Mouse (Mus musculus) heart, embryonic 13.5 days (tissue): Measurements from ENCODE around the gene Ttc29. TPM values are rescaled to one million over a fixed set of nuclear protein-coding genes. Genes with fewer than 3 reads are reported as not detected.

Experiments used
- ATAC-seq: fragments of 200-750 bp; cut with Nextera tagmentation; 2 replicates; pipeline ENCODE4 v1.8.0; 2017; ENCODE audit warnings: moderate TSS enrichment; ENCODE audit not compliant: insufficient number of reproducible peaks, low FRiP score, low TSS enrichment; ENCODE audit errors: extremely low read depth
- H3K27ac ChIP-seq: fragments of 300-500 bp; sonication (generic); replicated peaks from 2 replicates; pipeline ENCODE4 v1.5.1; 2015; ENCODE audit warnings: moderate library complexity, mild to moderate bottlenecking, inconsistent platforms
- H3K27me3 ChIP-seq: fragments of 300-500 bp; sonication (generic); replicated peaks from 2 replicates; pipeline ENCODE4 v1.6.1; 2015; ENCODE audit warnings: mild to moderate bottlenecking, inconsistent platforms
- H3K36me3 ChIP-seq: fragments of 300-500 bp; sonication (generic); 2 replicates; pipeline ENCODE4 v1.6.1; 2015; ENCODE audit warnings: mild to moderate bottlenecking, inconsistent platforms
- H3K4me1 ChIP-seq: fragments of 300-500 bp; sonication (generic); 2 replicates; pipeline ENCODE4 v1.6.1; 2015; ENCODE audit warnings: inconsistent platforms
- H3K4me2 ChIP-seq: fragments of 300-500 bp; sonication (generic); 2 replicates; pipeline ENCODE4 v1.6.1; 2015; ENCODE audit warnings: inconsistent platforms, mild to moderate bottlenecking, moderate library complexity
- H3K4me3 ChIP-seq: fragments of 300-500 bp; sonication (generic); 2 replicates; pipeline ENCODE4 v1.5.1; 2015; ENCODE audit warnings: moderate library complexity, mild to moderate bottlenecking, inconsistent platforms
- H3K9ac ChIP-seq: fragments of 300-500 bp; sonication (generic); 2 replicates; pipeline ENCODE4 v1.6.1; 2015; ENCODE audit warnings: inconsistent platforms, mild to moderate bottlenecking, moderate library complexity
- H3K9me3 ChIP-seq: fragments of 300-500 bp; sonication (generic); 2 replicates; pipeline ENCODE4 v1.6.1; 2016; ENCODE audit warnings: inconsistent platforms
- WGBS: fragments of 180-500 bp; shearing (Covaris S2); methylation state at CpG from one replicate; pipeline ENCODE4 v1.1.7; 2015; ENCODE audit warnings: mixed read lengths; 5-methylcytosine and 5-hydroxymethylcytosine counted together
- polyA plus RNA-seq: library from polyadenylated mRNA; unstranded; fragments of >200 nt; fragmentation: Nextera tagmentation; extraction: Ambion mirVana; gene quantifications from 2 replicates; pipeline ENCODE4 v1.2.1, GENCODE M21; 2015

Gene Ttc29
- polyA plus RNA-seq, 1 experiment from 2014 or later = not detected

- no peak overlapping the region for H3K4me2 ChIP-seq
- no peak overlapping the region for H3K9ac ChIP-seq
- no peak overlapping the region for H3K27ac ChIP-seq
- no peak for ATAC-seq
- H3K9me3 ChIP-seq = no peaks in the 10 kb centered on the region
- H3K4me3 ChIP-seq = no peak overlapping the region
- WGBS = 3% methylated on average over 32 of the region's 32 CpGs
- no peaks in the 10 kb centered on the region for H3K36me3 ChIP-seq
- no peaks in the 10 kb centered on the region for H3K4me1 ChIP-seq
- H3K27me3 ChIP-seq = peaks cover 94% of the 10 kb centered on the region
These were observed 214.0 kb downstream of the Ttc29 start for GRCm38 (mm10) chr8:78426875-78427768.

- Histone ChIP-seq H3K27ac (no peak overlapping the region), H3K27me3 (peaks cover 94% of the 10 kb centered on the region), H3K4me3 (no peak overlapping the region), H3K4me2 (no peak overlapping the region), H3K4me1 (no peaks in the 10 kb centered on the region), H3K9ac (no peak overlapping the region), H3K9me3 (no peaks in the 10 kb centered on the region), H3K36me3 (no peaks in the 10 kb centered on the region)
- ATAC-seq = no peak
- WGBS = 3% methylated on average over 8 of the region's 8 CpGs
These were observed 214.7 kb downstream of the Ttc29 start for GRCm38 (mm10) chr8:78427769-78428130.

GRCm38 (mm10) chr8:78428148-78428547 lies 215.1 kb downstream of the Ttc29 start:
- Histone ChIP-seq H3K9ac (no peak overlapping the region), H3K9me3 (no peaks in the 10 kb centered on the region), H3K4me2 (no peak overlapping the region), H3K4me1 (no peaks in the 10 kb centered on the region), H3K27me3 (peaks cover 93% of the 10 kb centered on the region), H3K27ac (no peak overlapping the region), H3K4me3 (no peak overlapping the region), H3K36me3 (no peaks in the 10 kb centered on the region)
- 4% methylated on average over 11 of the region's 11 CpGs for WGBS
- ATAC-seq = no peak

- Histone ChIP-seq H3K27ac (no peak overlapping the region), H3K9me3 (no peaks in the 10 kb centered on the region), H3K4me2 (no peak overlapping the region), H3K4me1 (peaks cover 20% of the 10 kb centered on the region), H3K36me3 (no peaks in the 10 kb centered on the region), H3K9ac (no peak overlapping the region), H3K27me3 (peaks cover 93% of the 10 kb centered on the region), H3K4me3 (no peak overlapping the region)
- WGBS = 4% methylated on average over 4 of the region's 4 CpGs
- no peak for ATAC-seq
These were observed 218.3 kb downstream of the Ttc29 start for GRCm38 (mm10) chr8:78431356-78431755.

- Histone ChIP-seq H3K4me3 (no peak overlapping the region), H3K4me1 (peaks cover 30% of the 10 kb centered on the region), H3K27me3 (peaks cover 93% of the 10 kb centered on the region), H3K4me2 (no peak overlapping the region), H3K9me3 (no peaks in the 10 kb centered on the region), H3K27ac (no peak overlapping the region), H3K9ac (no peak overlapping the region), H3K36me3 (no peaks in the 10 kb centered on the region)
- no peak for ATAC-seq
- whole genome bisulfite sequencing = 26% methylated on average over 1 of the region's 1 CpGs
These were observed 219.4 kb downstream of the Ttc29 start for GRCm38 (mm10) chr8:78432451-78432850.

GRCm38 (mm10) chr8:78433318-78433717 lies 220.2 kb downstream of the Ttc29 start:
- H3K9ac ChIP-seq = no peak overlapping the region
- no peak overlapping the region for H3K27ac ChIP-seq
- no peaks in the 10 kb centered on the region for H3K9me3 ChIP-seq
- WGBS = 17% methylated on average over 5 of the region's 5 CpGs
- no peak for ATAC-seq
- no peak overlapping the region for H3K4me2 ChIP-seq
- H3K4me1 ChIP-seq = peaks cover 35% of the 10 kb centered on the region
- H3K27me3 ChIP-seq = peaks cover 93% of the 10 kb centered on the region
- H3K36me3 ChIP-seq = no peaks in the 10 kb centered on the region
- H3K4me3 ChIP-seq = no peak overlapping the region

- H3K9me3 ChIP-seq = no peaks in the 10 kb centered on the region
- peaks cover 95% of the 10 kb centered on the region for H3K27me3 ChIP-seq
- H3K36me3 ChIP-seq = no peaks in the 10 kb centered on the region
- H3K4me2 ChIP-seq = peak overlapping the region; percentile 84
- ATAC-seq = no peak
- H3K27ac ChIP-seq = no peak overlapping the region
- H3K4me1 ChIP-seq = peaks cover 35% of the 10 kb centered on the region
- WGBS = 4% methylated on average over 8 of the region's 8 CpGs
- peak overlapping the region; percentile 54 for H3K4me3 ChIP-seq
- no peak overlapping the region for H3K9ac ChIP-seq
These were observed 221.2 kb downstream of the Ttc29 start for GRCm38 (mm10) chr8:78434340-78434739.

GRCm38 (mm10) chr8:78434823-78435623 lies 221.9 kb downstream of the Ttc29 start:
- Histone ChIP-seq H3K4me3 (peak overlapping the region; percentile 54), H3K4me1 (peaks cover 35% of the 10 kb centered on the region), H3K27me3 (peaks cover 93% of the 10 kb centered on the region), H3K36me3 (no peaks in the 10 kb centered on the region), H3K4me2 (peak overlapping the region; percentile 84), H3K9me3 (no peaks in the 10 kb centered on the region), H3K27ac (no peak overlapping the region), H3K9ac (no peak overlapping the region)
- ATAC-seq = no peak
- WGBS = 1% methylated on average over 62 of the region's 62 CpGs

GRCm38 (mm10) chr8:78435624-78435960 lies 222.5 kb downstream of the Ttc29 start:
- peaks cover 35% of the 10 kb centered on the region for H3K4me1 ChIP-seq
- H3K27me3 ChIP-seq = peaks cover 93% of the 10 kb centered on the region
- ATAC-seq = no peak
- H3K9ac ChIP-seq = no peak overlapping the region
- H3K4me2 ChIP-seq = peak overlapping the region; percentile 84
- H3K36me3 ChIP-seq = no peaks in the 10 kb centered on the region
- peak overlapping the region; percentile 54 for H3K4me3 ChIP-seq
- 1% methylated on average over 18 of the region's 18 CpGs for WGBS
- no peaks in the 10 kb centered on the region for H3K9me3 ChIP-seq
- H3K27ac ChIP-seq = no peak overlapping the region

- Histone ChIP-seq H3K9ac (no peak within 1 kb of the TSS), H3K4me1 (peaks cover 35% of the 10 kb centered on the region), H3K4me2 (peak within 1 kb of the TSS; percentile 84), H3K9me3 (no peaks in the 10 kb centered on the region), H3K27me3 (peaks cover 96% of the 10 kb centered on the region), H3K4me3 (peak within 1 kb of the TSS; percentile 54), H3K36me3 (no peaks in the 10 kb centered on the region), H3K27ac (no peak within 1 kb of the TSS)
- ATAC-seq = no peak
- 1% methylated on average over 54 of the region's 54 CpGs for WGBS
These were observed 223.1 kb downstream of the Ttc29 start, which contains the start of gene Pou4f2 for GRCm38 (mm10) chr8:78436071-78436651. Gene Pou4f2 (minus strand): TSS chr8:78436645.

- Histone ChIP-seq H3K9ac (no peak overlapping the region), H3K9me3 (no peaks in the 10 kb centered on the region), H3K4me3 (peak overlapping the region; percentile 54), H3K27me3 (peaks cover 96% of the 10 kb centered on the region), H3K27ac (no peak overlapping the region), H3K4me2 (peak overlapping the region; percentile 84), H3K36me3 (no peaks in the 10 kb centered on the region), H3K4me1 (peaks cover 35% of the 10 kb centered on the region)
- under 1% methylated on average over 17 of the region's 25 CpGs for WGBS
- no peak for ATAC-seq
These were observed 223.6 kb downstream of the Ttc29 start for GRCm38 (mm10) chr8:78436661-78437060.
